Mouse (Mus musculus) lung, postnatal 10 days (tissue): ENCODE measurements around the gene Cideb.
A peak's percentile ranks its signal among the peaks of the same experiment; 100 is the strongest.

Source experiments
- DNase-seq: peaks from one replicate; pipeline ENCODE4 v3.0.0; 2021

The Cideb gene

DNA sequence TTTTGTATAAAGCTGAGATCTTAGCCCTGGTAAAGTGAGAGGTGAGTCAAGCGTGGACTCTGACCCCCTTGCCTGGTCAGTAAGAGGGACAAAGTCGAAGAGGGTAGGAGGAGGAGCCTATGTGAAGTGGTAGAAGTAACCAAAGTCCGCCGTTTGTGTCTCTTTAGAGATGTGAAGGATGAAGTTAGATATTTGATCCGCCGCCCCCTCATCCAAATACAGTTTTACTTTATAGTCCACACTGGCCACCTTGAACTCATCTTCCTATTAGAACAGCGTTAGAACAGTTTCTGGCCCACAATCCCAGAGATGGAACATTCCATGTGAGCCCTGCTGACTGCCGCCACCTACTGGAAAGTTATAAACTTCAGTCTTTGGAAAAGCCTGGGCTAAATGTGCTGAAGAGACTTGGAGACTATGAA, at the start of gene Cideb:
Gene Cideb, minus strand, starts transcription at position 96 of the 422 bp plus-strand sequence.
- DNase-seq = peak; percentile 81

DNA sequence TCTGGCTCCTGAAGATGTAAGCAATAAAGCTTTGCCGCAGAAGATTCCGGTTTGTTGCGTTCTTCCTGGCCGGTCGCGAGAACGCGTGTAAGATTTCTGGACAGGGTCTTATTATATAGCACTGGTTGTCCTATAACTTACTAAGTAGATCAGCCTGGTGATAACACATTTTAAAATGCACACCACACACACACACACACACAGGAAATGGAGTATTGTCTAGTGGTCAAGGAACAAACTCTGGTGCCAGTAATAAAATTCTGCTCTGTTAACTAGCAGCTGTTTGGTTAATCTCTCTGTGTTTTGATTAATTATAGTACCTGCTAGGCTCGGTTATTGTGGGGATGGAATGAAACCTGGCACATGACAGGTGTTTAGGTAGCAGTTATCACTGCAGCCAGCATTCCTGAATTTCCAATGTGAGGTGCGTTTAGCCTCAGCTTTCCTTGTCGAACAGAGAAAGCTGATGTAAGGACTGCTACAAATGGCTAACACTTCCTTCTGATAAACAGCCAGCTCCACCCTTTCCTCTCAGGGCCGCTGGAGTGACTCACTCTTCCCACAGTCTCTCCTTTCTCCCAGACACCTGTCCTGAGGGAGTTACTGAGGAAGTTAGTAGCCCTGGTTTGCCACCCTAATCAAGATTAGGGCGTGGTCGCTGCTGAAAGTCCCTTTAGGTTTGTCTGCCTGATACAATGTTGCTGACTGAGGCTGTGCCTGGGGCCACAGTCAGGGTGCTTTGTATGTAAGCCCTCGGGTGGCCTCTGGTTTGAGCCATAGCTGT, 37.3 kb upstream of the Cideb start:
- DNase-seq = peak; percentile 63

DNA sequence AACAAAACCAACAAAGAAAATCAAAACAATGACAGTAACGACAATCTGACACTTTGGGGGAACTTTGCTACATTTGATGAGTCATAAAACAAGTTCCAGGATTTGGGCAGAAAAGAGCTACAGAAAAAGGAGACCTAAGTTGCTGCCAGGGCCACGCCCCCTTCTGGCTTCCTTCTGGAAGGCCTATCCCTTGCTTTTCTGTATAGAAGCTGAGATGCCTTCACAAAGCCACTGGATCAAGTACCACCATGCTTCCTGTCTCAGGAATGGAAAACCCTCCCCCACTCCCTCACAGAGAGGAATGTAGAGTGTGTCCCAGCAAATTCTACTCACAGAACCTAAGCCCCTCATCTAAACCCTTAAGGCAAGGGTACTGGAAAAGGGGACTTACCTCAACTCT, 35.7 kb upstream of the Cideb start:
- peak; percentile 50 for DNase-seq

DNA sequence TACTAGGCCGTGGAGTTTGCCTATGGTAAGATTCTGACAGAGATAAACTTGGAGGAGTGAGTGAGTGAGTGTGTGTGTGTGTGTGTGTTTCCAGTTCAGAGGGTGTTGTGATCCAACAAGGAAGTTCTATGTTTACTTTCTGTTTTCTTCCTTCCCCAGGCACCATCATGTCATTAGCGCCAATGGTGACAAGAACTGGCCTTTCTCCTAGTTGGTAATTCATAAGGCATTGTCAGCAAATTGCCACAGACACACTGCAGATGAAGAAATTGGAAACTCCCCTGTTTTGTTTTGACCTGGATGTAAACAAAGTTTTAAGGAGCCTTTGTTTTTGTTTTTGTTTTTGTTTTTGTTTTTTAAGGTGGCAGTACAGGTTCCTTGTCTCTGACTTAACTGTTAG, 35.2 kb upstream of the Cideb start:
- DNase-seq = peak; percentile 11

DNA sequence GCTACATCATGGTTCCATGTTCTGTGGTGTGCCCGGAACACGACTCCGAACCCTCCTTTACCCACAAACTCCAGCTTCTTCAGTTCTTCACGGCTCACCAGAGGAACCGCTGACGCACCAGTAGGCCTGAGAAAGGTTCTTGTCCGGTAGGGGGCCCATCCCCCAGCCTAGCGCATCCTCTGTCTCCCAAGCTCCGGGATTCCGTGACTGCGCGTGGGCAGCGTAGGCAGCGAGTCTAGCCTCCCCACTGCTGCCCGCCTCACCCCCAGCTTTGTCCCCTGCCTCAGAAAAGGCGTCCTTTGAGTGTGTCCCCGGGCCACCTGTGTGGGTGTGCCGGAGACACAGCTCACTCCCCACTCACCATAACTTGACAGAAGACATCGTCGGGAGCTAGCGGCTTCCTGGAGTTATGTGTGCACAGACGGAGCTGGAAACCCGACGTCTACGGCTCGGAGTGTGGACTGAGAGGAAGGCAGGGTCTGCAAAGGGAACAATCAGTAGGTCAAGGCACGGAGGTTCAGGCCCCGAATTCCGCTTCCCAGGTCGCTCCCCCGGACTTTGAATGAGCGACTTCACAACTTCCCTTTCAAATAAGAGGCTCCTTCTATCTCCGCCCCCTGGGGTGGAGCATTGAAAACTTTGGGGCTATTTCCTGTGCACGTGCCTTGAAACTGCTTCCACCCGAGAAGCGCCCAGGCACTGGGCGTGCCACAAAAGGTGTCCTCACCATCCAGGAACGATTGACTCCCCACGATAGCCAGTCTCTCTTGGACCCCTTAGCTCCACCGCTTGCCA, 30.2 kb upstream of the Cideb start, which contains the start of gene Ripk3:
Gene Ripk3, minus strand, starts transcription at position 610 of the 795 bp plus-strand sequence.
- peak; percentile 79 for DNase-seq

DNA sequence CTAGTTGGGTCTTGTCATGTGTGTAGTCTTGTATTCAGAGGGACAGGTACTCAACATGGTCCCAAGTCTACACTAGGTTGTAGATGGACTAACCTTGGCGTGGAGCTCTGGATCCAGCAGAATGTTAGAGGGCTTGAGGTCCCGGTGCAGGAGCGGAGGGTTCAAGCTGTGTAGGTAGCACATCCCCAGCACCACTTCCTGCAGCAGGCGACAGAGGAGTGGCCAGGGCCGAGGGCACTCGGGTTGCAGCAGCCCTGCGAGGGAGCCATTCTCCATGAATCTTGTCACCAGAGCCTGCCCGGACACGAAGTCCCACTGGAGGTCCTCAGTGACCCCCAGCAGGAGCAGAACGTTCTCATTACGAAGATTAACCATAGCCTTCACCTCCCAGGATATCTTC, 29.5 kb upstream of the Cideb start:
- peak; percentile 3 for DNase-seq

DNA sequence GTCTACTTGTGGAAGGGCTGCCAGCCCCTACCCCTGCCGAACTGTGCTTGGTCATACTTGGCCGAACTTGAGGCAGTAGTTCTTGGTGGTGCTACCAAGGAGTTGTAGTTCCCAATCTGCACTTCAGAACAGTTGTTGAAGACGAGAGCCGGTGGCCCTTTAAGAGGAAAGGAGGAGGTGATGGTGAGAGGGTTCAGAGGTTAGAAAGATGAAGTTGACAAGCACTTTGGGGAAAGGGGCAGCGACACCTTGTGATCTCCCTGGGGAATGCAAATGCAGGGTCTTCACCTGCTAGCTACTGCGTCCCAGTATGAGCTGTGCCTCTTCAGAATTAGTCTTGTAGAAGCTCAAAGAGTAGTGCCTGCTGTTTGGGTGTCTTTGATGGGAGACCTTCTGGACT, 26.9 kb upstream of the Cideb start:
- peak; percentile 37 for DNase-seq

DNA sequence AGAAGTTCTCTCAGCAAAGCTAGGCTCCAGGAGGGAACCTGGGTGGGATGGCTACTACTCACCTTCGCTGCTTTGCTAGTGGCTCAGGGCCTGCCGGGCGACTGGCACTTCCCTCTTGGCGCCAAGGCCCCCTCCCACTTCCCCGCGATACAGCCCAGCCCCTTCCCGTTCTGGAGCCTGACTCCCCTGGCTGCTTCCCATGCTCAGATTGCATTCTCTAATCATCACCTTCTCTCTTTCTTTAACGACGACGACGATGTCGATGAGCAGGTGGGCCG, 25.6 kb upstream of the Cideb start, which contains the start of gene Adcy4:
Gene Adcy4, minus strand, starts transcription at position 138 of the 278 bp plus-strand sequence.
- peak; percentile 56 for DNase-seq

DNA sequence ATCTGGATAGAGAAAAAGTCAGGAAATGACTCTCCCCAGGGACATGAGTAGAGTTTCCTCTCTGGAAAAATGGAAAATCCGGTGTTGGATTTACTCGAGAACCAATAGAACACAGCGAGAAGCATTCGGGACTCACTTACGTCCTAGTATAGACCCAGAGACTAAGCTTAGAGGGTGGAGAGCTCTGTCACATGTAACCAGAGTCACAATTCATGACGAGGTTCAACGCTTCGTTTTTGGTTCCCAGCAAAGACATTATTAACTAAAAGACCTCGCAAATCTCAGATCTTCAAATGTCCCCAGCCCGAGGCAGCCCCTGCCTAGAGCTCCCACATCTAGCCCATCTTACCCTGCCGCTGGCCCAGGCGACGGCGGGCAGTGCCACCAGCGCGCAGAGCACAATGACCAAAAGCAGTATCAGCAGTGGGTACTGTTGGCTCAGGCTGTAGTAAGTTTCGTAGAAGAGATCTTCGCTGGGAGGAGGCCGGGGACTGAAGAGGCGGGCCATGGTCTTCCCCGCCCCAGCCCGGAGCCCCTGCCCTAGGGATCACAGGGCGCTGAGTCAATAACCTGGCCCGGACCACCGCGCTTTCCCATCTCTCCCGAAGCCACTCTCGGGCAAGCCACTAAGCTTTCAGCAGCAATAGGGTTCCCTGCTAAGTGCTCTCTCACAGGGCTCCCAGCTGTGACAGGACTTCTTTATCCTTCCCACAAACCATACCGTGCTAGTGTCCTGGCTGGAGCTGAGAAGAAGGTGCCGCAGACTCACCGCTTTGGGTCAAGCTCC, 25.1 kb upstream of the Cideb start:
- DNase-seq = peak; percentile 69

DNA sequence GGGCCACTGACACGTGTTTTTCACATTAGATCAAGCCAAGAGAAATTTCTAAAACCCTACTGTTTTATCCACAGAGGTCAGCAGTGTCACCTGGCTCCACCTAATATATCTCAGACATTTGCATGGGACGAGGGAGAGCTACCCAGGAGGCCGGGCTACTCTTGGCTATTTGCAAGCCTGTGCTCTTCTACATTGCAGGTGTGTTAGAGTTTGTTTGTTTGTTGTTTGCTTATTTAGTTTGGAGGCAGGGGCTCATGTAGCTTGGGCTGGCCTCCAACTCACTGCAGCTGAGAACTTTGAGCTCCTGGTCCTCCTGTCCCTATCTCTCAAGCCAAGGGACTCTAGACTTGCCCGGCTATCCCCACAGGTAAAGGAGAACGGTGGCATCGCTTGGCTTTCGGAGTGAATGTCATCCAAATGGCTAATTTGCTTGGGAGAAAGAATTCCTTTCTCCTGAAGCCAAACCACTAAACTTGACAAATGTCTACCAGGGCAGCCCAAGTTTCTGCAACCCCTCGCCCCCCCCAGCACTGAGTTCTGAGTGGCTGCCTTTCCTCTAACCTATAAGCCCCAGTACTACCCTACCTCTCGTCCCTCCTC, 24.2 kb upstream of the Cideb start:
- peak; percentile 11 for DNase-seq

DNA sequence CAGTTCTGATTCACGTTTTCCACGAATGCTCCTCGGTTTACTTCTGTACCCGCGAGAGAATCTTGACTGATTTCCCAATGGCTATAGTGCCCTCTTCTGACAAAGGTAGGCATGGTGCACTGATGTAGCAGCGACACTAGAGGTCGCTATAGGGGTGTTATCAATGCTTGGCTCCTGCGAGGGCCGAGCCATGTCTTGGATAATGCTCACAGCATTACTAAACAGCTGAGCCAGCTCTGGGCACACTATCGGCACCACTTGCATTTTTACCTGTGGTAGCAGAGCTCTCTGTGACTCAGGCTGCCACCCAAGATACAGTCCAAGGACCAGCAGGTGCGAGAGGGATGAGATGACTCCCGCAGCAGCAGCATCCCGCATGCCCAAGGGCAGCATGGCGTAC, 23.1 kb upstream of the Cideb start:
- DNase-seq = peak; percentile 86

DNA sequence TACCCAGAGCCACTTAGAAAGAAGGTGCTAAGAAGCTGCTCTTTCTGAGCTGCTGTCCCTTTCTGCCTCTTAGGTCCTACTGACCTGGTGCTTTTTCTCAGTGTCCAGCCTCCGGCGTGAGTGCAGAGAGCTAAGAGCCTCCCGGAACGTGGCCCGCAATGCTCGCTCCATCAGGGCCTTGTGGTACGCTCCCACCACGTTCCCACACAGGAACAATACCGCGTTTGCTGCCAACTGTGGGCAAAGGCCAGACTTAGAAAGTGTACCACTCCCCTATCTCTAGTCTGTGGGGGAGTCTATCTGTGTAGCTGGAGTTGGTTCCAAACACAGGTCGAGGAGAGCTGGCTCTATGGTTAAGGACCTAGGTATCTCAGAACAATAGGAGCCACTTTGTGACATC, 22.5 kb upstream of the Cideb start:
- DNase-seq = peak; percentile 5

DNA sequence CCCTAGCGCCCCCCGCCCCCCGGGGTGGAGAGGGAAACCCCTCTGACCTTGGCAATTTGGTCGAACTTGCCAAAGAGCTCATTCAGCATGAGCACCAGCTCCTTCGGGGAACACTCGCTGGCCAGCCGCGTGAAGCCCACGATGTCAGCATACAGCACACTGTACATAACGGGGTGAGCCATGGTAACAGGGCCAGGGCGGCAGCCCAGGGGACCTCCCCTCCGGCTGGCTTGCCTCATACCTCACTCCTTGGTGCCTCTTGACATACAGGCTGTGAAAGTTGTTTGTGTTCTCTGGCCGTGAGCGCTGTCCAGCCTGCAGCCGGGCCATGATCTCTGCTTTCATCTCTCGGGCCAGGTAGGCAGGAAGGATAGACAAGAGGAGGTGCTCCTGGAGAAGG, 21.4 kb upstream of the Cideb start:
- DNase-seq = peak; percentile 25

DNA sequence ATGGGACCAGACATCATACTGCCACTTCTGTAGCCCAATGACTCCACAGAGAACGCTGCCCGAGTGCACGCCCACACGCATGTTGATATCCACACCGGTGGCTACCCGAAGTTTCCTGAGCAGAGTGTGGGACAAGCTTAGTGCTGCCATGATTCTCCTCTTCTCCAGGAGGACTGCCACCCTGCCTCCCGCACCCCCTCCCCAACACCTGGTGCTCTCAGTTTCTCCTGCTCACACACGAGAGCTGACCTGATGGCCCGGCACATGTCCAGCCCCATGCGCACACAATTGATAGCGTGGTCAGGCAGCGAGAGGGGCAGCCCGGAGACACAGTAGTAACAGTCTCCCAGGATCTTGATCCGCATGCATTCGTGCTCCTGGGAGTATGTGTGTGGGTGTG, 20.4 kb upstream of the Cideb start:
- DNase-seq = peak; percentile 1

DNA sequence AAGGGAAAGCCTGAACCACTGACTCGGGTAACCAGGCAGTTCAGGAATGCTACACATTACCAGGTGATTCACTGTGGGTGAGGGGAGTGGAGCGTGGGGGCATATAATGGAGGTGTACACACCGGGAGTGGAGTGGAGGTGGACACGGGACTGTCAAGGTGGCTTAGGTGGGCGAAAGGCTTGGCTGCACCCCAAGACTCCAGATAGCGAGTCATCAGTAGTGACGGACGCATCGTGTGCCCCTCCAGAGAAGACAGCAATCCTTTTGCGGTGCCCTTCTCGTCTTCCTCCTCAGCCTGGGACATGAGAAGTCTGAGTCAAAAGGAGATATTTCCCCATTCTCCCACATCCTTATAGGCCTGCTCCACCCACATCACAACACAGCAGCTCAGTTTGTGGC, 19.5 kb upstream of the Cideb start:
- no peak for DNase-seq

DNA sequence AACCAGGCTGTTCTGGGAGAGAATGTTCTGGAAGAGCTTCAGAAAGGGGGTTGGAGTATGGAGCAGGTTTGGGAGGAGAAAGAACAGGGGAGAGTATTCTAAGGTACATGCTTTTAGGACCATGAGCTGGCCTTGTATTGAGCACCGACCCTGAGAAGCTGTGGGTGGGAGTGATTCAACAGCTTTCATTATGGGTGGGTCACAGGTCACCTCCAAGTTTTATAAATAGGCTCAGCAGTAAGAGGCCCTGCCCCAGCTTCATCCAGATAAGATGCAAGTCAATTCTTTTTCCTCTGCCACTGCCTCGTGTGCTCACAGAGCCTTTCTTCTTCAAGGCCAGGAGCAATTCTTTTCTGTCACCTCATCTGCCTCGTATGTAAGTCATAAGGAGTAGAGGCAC, 18.9 kb upstream of the Cideb start:
- no peak for DNase-seq

DNA sequence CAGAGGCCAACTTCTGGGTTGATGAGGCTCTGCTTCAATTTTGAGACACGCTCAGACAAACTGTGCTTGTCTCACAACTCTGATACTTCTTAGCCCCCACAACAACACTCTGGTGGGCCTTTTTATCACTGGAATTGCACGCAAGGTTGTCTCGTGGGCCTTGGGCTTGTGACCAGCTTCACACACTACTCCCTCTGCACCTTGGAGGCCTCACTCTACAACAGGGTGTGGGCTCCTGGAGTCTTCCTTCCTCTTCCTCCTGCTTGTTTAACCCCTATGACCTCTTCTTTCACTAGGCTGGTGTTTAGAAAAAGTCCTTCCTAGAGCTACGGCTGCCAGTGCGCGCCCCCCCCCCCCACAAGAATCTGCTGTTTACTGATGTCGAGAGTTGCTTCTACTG, 18.5 kb upstream of the Cideb start:
- no peak for DNase-seq

DNA sequence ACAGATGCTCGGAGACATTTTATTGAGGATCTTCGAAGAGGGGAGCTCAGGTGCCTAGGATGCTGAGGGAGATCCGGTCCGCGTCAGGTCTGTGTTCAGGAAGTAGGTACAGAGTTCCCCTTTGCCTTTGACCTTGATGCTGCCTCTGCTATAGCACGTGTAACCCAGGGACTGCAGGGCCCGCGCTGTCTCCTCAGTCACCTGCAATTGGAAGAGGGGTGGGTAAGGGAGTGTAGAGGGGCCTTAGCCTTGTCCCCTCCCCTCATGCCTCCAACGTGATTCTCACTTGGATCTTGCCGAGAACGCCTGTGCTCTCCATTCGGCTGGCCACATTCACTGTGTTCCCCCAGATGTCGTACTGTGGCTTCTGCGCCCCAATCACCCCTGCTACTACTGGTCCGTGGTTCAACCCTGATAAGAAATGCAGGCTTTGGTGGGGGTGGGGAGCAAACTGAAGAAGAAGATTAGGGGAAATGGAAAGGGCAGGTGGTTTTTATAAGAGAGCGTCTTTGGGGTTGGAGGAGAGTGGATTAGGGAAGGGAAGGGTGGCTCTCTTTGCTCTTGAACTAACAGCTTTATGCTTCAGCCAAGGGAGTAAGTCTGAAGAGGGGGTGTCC, 10.9 kb upstream of the Cideb start:
- no peak for DNase-seq

DNA sequence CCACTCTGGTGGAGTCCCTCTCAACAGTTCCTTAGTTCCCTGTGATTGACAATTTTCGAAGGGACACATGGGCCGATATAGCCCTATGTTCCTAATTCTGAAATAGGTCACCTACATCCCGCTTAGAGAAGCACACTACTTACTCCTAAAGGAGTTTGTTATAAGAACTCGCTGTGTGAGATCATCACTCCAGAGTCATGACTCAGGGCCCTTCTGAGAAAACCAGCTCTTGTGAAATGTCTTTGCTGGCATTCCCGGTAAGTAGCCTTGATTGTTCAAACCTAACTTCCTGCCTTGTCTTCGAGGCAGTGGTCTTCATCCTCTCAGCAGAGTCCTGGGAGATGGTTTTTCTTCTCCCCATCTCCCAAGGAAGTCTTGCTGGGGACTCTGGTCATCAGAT, 10.3 kb upstream of the Cideb start:
- DNase-seq = no peak

DNA sequence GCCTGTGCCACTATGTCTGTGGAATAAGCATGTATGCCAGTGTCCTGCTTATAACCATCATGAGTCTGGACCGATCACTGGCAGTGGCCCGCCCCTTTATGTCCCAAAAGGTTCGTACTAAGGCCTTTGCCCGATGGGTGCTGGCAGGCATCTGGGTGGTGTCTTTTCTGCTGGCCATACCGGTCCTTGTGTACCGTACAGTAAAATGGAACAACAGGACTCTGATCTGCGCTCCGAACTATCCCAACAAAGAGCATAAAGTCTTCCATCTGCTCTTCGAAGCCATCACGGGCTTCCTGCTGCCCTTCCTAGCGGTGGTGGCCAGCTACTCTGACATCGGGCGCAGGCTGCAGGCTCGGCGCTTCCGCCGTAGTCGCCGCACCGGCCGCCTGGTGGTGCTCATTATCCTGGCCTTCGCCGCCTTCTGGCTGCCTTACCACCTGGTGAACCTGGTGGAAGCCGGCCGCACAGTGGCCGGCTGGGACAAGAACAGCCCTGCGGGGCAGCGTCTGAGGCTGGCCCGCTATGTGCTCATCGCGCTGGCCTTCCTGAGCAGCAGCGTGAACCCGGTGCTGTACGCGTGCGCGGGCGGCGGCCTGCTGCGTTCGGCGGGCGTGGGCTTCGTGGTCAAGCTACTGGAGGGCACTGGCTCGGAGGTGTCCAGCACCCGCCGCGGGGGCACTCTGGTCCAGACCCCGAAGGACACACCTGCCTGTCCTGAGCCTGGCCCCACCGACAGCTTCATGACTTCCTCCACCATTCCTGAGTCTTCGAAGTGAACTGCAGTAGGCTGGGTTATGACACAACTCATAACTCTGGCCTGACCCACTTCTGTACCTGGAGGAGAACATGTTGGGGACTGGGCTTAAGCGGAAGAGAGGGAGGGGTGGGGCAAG, 9.5 kb upstream of the Cideb start:
- peak; percentile 68 for DNase-seq

DNA sequence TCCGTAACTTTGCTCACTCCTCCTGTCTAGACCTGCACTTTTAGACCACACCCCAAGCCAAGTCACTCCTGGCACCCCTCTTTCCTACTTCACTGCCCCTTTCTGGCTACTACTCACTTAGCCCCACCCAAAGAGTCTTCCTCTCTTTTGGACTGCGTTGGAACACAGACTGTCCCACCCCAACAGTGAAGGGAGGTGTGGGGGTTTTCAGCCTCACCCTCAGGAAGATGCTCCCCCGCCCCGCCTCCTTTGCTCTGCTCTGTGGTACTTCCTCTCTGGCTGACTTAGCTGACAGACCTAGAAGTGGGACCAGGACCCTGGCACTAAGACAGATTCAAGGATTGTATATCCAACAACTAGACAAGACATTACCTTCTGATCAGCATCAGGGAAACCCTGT, 7.4 kb upstream of the Cideb start, which contains the start of gene Ltb4r1:
Gene Ltb4r1, plus strand, starts transcription at position 267 of the 400 bp plus-strand sequence.
- DNase-seq = no peak
